Mouse (Mus musculus) liver, adult 2 months (tissue): ENCODE measurements around the gene Zc3hc1.

Experiments
- CTCF ChIP-seq: fragments of 200-500 bp; IDR thresholded peaks from 2 replicates; pipeline ENCODE4 v1.5.1; 2011; ENCODE audit warnings: low read depth, low read length, control low read depth
- POLR2A ChIP-seq: fragments of 200-500 bp; IDR thresholded peaks from 2 replicates; pipeline ENCODE4 v1.6.1; 2011; ENCODE audit warnings: low read length, control low read depth; ENCODE audit not compliant: insufficient read depth; ENCODE audit errors: extremely low read depth

DNA sequence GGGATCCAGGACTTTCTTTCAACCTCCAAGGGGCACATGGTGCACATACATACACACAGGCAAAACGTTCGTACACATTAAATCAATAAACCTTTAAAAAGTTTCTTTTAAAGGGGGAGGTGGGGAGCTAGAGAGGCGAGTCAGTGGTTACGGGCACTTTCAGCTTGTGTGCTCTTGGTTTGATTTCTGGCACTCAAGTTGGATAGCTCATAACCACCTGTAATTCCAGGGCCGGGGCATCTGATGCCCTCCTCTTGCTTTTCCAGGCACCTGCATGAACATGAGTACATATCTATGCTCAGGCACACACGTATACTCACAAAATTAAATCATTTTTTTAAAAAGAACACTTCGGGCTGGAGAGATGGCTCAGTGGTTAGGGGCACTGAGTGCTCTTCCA is 1.2 kb upstream of the Zc3hc1 start:
- TF ChIP-seq CTCF (no peak), POLR2A (no peak)
